Comparison of ENCODE assay signal across 9 mouse cellular contexts in genomic region chr14:119138786-119139100, GRCm38 (mm10). TPM values are rescaled to one million over a fixed set of nuclear protein-coding genes. Genes with fewer than 3 reads are reported as not detected.
DNase-seq lines count a peak whose midpoint lies in the region; ATAC-seq lines count a peak whose summit lies in the region.
"Had no signal": no experiment of that assay in that cellular context is flagged by ENCODE, and none has a peak within 500 bp of the region (broad histone marks: within the 10 kb centered on the region; RNA-seq: fewer than 3 reads in every experiment).

No protein-coding gene starts in this region.

- H3K4me1 ChIP-seq in heart, embryonic 11.5 days (ENCODE audit: control insufficient read depth, insufficient read depth, low read length): peaks cover 5% of the 10 kb centered on the region; the same call in 1 of the 2 replicates
- peaks cover 2% of the 10 kb centered on the region; the same call in 1 of the 2 replicates for H3K4me1 ChIP-seq in hindbrain, embryonic 14.5 days (replicated peaks; ENCODE audit: control insufficient read depth, insufficient read depth, low read length)
- peaks cover 10% of the 10 kb centered on the region; the same call in 1 of the 2 replicates for H3K4me1 ChIP-seq in midbrain, embryonic 11.5 days (ENCODE audit: control insufficient read depth, insufficient read depth, low read length)

- H3K9me3 ChIP-seq in heart, embryonic 11.5 days (replicated peaks; ENCODE audit: control insufficient read depth, low read length): no peaks in the 10 kb centered on the region
- H3K9me3 ChIP-seq in hindbrain, embryonic 14.5 days (ENCODE audit: control insufficient read depth, low read length): no peaks in the 10 kb centered on the region
- no peaks in the 10 kb centered on the region for H3K9me3 ChIP-seq in midbrain, embryonic 11.5 days (ENCODE audit: control insufficient read depth, low read length)

- H3K27me3 ChIP-seq in heart, embryonic 11.5 days (ENCODE audit: control insufficient read depth, insufficient read depth, low read length): peaks cover 50% of the 10 kb centered on the region
- peaks cover 41% of the 10 kb centered on the region for H3K27me3 ChIP-seq in hindbrain, embryonic 14.5 days (ENCODE audit: control insufficient read depth, insufficient read depth, low read length)
- H3K27me3 ChIP-seq in midbrain, embryonic 11.5 days (ENCODE audit: control insufficient read depth, insufficient read depth, low read length): peaks cover 37% of the 10 kb centered on the region

- no peak for DNase-seq in heart, adult 8-10 months (ENCODE audit: low spot score)
- DNase-seq in CD4-positive helper T cell, adult 2 months (ENCODE audit: low read depth, low spot score): peak; percentile 4
- peak; percentile 62 to 65 for DNase-seq in cerebellum, postnatal 14 days
- no peak for DNase-seq in hindbrain, embryonic 14.5 days (ENCODE audit: low spot score)
- peak; percentile 93 for DNase-seq in midbrain, embryonic 11.5 days (ENCODE audit: low spot score, missing footprints)
- no peak for DNase-seq in urinary bladder, postnatal 36 days (ENCODE audit: low spot score in 2 of 2)

- no peak overlapping the region for H3K27ac ChIP-seq in heart, embryonic 11.5 days (ENCODE audit: low read depth, low read length)
- no peak overlapping the region for H3K27ac ChIP-seq in hindbrain, embryonic 14.5 days
- no peak overlapping the region for H3K27ac ChIP-seq in midbrain, embryonic 11.5 days (ENCODE audit: low read depth, low read length)

- H3K36me3 ChIP-seq in heart, embryonic 11.5 days (ENCODE audit: control insufficient read depth, insufficient read depth, low read length): no peaks in the 10 kb centered on the region
- no peaks in the 10 kb centered on the region for H3K36me3 ChIP-seq in hindbrain, embryonic 14.5 days (replicated peaks; ENCODE audit: control insufficient read depth, insufficient read depth)
- no peaks in the 10 kb centered on the region for H3K36me3 ChIP-seq in midbrain, embryonic 11.5 days (ENCODE audit: control insufficient read depth, insufficient read depth, low read length)

- no peak for ATAC-seq in heart, embryonic 11.5 days (replicated peaks; ENCODE audit: insufficient number of reproducible peaks, low FRiP score, low TSS enrichment)
- ATAC-seq in hindbrain, embryonic 14.5 days (ENCODE audit: low FRiP score): no peak
- ATAC-seq in midbrain, embryonic 11.5 days (ENCODE audit: low FRiP score): 0 out of 2 replicates have a peak, but pooled peaks have one; percentile 17
- ATAC-seq in erythroid progenitor cell, adult 5-6 weeks (replicated peaks; ENCODE audit: low FRiP score, poor library complexity, severe bottlenecking): no peak

- H3K4me3 ChIP-seq in heart, embryonic 11.5 days (ENCODE audit: low read depth, low read length): peak overlapping the region; percentile 70
- peak overlapping the region; percentile 79 for H3K4me3 ChIP-seq in hindbrain, embryonic 14.5 days (replicated peaks; ENCODE audit: low read length)
- peak overlapping the region; percentile 62 for H3K4me3 ChIP-seq in midbrain, embryonic 11.5 days (ENCODE audit: low read depth, low read length)

- WGBS in heart, embryonic 11.5 days (ENCODE audit: insufficient replicate concordance): 4% methylated on average over 20 of the region's 20 CpGs
- under 1% methylated on average over 20 of the region's 20 CpGs for WGBS in hindbrain, embryonic 14.5 days
- 2% methylated on average over 20 of the region's 20 CpGs for WGBS in midbrain, embryonic 11.5 days

- H3K4me2 ChIP-seq in heart, embryonic 11.5 days: peak overlapping the region; percentile 99
- peak overlapping the region; percentile 97 for H3K4me2 ChIP-seq in hindbrain, embryonic 14.5 days (replicated peaks)
- peak overlapping the region; percentile 98 for H3K4me2 ChIP-seq in midbrain, embryonic 11.5 days

- H3K9ac ChIP-seq in heart, embryonic 11.5 days (ENCODE audit: low read depth, low read length): 0 out of 2 replicates have a peak overlapping the region, but pooled peaks have one; percentile 22
- H3K9ac ChIP-seq in hindbrain, embryonic 14.5 days: peak overlapping the region; percentile 66
- H3K9ac ChIP-seq in midbrain, embryonic 11.5 days (ENCODE audit: low read length): peak overlapping the region; percentile 52

RNA-seq across cellular contexts. Expression of gene Hs6st3, which starts 0.6 kb away (rescaled TPM):
- polyA plus RNA-seq in heart, embryonic 11.5 days (2014; fragmentation: Nextera tagmentation; extraction: Ambion mirVana): 0.20 TPM in 1 of 2 replicates, not detected in the other
- total RNA-seq in heart, adult 8-10 months (2022): not detected
- polyA plus RNA-seq in hindbrain, embryonic 14.5 days (2014; fragmentation: Nextera tagmentation; extraction: Ambion mirVana): 4.3 and 4.6 TPM in 2 replicates
- 0.12 and 0.20 TPM in 2 replicates for polyA plus RNA-seq in midbrain, embryonic 11.5 days (2014; fragmentation: Nextera tagmentation; extraction: Ambion mirVana)
- total RNA-seq in erythroid progenitor cell, adult 5-6 weeks (2015; ENCODE audit: low replicate concordance): not detected in 2 replicates
- not detected in 2 replicates for total RNA-seq in erythroid progenitor cell, adult 5-6 weeks (2017; ENCODE audit: low replicate concordance)
- total RNA-seq: MEL had no signal

RNA-seq across cellular contexts. Expression of gene Uggt2, which starts 39.5 kb away (rescaled TPM):
- 11.1 and 11.2 TPM in 2 replicates for polyA plus RNA-seq in heart, embryonic 11.5 days (2014; fragmentation: Nextera tagmentation; extraction: Ambion mirVana)
- total RNA-seq in heart, adult 8-10 months (2022): 1 to 10 TPM; 6.8 to 9.6 (median 7.5) TPM
- polyA plus RNA-seq in hindbrain, embryonic 14.5 days (2014; fragmentation: Nextera tagmentation; extraction: Ambion mirVana): 22.0 and 23.3 TPM in 2 replicates
- 15.1 and 17.8 TPM in 2 replicates for polyA plus RNA-seq in midbrain, embryonic 11.5 days (2014; fragmentation: Nextera tagmentation; extraction: Ambion mirVana)
- total RNA-seq in erythroid progenitor cell, adult 5-6 weeks (2015; ENCODE audit: low replicate concordance): 1.1 TPM in 1 of 2 replicates, not detected in the other
- total RNA-seq in erythroid progenitor cell, adult 5-6 weeks (2017; ENCODE audit: low replicate concordance): not detected in 2 replicates

Comparison
In these comparisons a context has a peak if more than half of its experiments do, and no peak if none do; other contexts are left out.
1. DNase-seq: peak in CD4-positive helper T cell, adult 2 months (single experiment), cerebellum, postnatal 14 days (2 of 2) and midbrain, embryonic 11.5 days (single experiment); none in heart, adult 8-10 months (single experiment), hindbrain, embryonic 14.5 days (single experiment) and urinary bladder, postnatal 36 days (0 of 2).
2. Peak in every context shown above with its lines, with median percentiles within 50 percentile points of each other: H3K4me2 ChIP-seq, H3K4me3 ChIP-seq and H3K9ac ChIP-seq.